Mouse (Mus musculus) left cerebral cortex, adult 18-20 months (tissue): ENCODE measurements around the gene Ripor1. TPM values are rescaled to one million over a fixed set of nuclear protein-coding genes. Genes with fewer than 3 reads are reported as not detected.

ENCODE experiments used
- DNase-seq, 2 experiments: peaks; one replicate each; pipeline ENCODE4 v3.0.0; 2021 to 2022; ENCODE audit warnings: low spot score in 2 of 2, mixed read lengths in 1 of 2
- total RNA-seq, 2 experiments: library from RNA; stranded (reverse); gene quantifications; 2 replicates each; pipeline ENCODE4 v1.2.3; 2021

Gene Ripor1
- total RNA-seq, 2 experiments from 2014 or later: 70.6 to 84.6 TPM

DNA sequence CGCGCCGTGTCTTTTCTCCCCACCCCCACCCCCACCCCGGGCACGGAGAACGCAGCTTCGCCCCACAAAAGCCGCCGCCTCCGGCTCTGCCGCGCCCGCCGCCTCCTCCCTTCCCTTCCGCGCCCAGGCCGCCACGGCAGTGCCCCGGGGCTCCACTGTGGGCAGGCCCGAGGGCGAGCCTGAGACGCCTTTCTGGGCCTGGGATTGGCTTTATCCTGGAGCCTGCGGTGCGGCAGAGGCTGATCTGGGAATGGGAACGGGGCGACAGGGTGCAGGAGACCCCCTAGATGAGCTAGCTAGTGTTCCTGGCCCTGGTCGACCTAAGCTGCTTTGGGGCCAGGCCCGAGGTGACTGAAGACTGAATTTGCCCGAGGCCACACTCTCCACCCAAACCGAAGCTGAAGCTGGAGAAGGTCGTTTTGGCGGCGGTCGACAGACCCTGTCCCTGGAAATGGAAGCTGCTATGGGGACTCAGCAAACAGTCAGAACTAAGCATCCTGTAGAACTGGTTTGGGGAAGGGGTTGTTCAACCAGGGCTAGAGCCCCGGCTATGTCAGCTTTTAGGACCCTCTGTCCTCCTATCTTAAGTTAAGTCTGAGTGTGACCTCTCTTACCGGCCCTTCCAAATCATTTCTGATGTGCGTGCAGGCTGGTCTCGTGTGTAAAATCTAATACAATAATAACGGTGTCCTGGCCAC lies 585 bp downstream of the Ripor1 start:
- no peak for DNase-seq

DNA sequence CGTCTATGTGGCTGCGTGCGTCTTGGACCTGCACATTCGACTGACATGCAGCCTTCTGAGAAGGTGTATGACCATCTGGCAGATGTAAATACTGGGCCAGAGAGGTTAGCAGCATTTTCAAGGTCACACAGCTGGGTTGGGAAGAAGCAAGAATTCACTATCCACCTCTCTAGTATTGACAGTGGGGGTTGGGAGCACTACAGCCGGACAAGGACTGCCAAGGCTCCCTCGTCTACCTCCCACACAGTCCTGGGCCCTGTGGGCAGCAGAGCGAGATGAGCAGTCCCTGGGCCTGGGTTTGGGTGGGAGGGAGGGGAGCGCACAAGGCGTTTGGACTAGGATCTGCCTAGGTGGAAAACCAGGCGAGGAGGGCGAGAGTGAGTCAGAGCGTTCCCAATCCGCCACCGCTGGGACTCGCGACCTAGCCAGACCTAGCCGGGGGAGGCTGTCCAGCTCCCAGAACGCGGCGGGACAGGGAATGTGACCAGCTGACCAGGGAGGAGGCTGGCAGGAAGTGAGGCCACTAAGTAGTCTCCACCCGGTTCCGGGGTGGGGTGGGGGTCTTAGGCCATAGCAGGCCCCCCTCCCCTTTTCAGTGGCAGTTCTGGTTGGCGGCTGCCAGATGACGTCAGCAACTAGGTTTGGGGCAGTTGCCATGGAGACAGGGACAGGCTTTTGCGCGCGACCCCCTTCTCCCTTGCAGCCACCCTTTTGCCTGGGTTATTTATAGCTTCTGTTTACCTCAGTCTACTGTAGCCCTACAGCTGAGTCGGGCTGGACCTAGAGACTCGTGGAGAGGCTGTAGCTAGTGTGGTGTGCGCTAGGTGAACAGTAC lies 1.4 kb downstream of the Ripor1 start:
- DNase-seq: peak; percentile 71 to 84

GRCm38 (mm10) chr8:105607062-105607461 lies 2.0 kb downstream of the Ripor1 start:
- no peak for DNase-seq

DNA sequence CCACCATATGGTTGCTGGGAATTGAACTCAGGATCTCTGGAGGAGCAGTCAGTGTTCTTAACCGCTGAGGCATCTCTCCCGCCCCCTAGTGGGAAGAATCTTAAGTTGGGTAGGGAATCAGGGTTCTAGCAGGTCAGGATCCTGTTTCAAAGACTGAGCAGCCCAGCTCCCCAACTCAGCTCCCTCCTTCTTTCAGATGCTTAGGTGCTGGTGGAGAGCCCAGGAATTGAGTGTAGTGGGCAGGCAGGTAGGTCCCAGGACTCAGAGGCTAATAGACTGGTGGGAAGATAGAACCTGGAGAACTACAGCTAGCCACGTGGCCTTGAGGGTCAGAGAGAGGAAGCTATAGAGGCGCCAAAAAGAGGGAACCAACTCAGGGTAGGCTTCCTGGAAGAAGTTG lies 2.6 kb downstream of the Ripor1 start:
- no peak for DNase-seq

- no peak for DNase-seq
Observed at GRCm38 (mm10) chr8:105609355-105609754, 4.3 kb downstream of the Ripor1 start.

DNA sequence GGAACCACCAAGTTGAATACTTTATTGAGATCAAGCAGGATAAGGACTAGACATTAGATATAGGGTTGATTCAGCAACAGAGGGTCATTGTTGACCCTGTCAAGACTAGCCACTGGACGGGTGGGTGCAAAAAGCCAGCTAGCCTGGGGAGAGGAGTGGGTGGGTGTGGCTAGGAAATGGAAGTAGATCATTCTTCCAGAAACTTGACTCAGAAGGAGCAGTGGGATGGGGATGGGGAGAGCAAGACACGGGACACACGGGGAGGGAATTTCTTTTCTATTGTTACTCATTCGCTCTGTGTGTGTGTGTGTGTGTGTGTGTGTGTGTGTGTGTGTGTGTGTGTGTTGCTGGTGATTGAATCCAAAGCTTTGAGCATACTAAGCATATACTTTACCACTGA lies 4.7 kb downstream of the Ripor1 start:
- DNase-seq: no peak

DNA sequence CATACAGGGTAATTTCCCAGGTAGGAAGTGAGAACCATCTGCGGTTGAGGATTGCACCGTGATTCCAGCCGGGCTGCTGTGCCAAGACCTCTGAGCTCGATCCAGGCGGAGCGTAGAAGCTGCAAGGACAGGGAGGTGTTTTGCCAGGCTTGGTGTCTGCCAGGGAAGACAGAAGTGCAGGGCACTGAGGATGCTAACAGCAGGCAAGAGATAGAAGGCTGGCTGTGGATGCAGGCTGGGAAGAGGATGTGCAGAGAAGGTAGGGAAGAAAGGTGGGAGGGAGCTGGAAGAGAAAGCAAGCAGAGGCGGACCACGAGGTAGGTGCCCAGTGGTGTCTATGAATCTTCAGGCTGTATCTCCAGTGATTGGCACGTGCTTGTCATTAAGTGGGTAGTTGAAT lies 6.8 kb downstream of the Ripor1 start:
- no peak for DNase-seq

DNA sequence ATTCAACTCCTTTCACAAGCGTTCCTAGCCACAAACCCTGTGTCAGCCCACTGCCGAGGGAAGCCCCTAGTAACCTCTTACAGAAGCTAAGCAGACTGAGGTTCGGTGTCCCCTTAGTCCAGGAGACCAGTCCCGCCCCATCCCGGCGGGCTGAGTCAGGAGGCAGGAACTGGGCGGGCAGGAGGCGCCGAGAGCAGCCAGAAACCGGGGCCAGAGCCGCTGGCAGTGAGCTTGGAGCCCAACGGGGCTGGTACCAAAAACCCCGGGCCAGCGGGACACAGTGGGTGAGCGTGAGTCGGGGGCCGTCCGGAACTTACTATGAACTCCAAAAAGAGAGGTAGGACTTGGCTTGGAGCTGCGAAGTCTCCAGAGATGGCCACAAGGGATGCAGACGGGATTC lies 8.0 kb downstream of the Ripor1 start:
- DNase-seq: no peak

- no peak for DNase-seq
Observed at GRCm38 (mm10) chr8:105613830-105614511, 8.9 kb downstream of the Ripor1 start.

DNA sequence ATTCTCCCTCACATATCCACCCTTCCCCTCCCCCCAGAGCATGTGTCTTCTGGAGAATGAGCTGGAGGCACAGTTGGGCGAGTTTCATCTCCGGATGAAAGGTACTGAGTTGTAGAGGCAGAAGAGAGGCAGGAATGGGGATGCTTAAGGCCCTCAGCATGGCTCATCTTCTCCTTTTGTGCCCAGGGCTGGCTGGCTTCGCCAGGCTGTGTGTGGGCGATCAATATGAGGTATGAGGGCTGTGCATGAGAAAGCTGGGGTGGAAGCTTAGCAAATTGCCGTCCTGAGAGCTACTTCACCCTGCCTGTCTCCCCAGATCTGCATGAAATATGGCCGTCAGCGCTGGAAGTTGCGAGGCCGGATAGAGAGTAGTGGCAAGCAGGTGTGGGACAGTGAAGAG lies 10.9 kb downstream of the Ripor1 start:
- peak in 1 of 2 experiments; percentile 73 for DNase-seq

GRCm38 (mm10) chr8:105617451-105618278 lies 12.6 kb downstream of the Ripor1 start:
- DNase-seq: no peak

- DNase-seq: no peak
Observed at GRCm38 (mm10) chr8:105618279-105618634, 13.2 kb downstream of the Ripor1 start.

DNA sequence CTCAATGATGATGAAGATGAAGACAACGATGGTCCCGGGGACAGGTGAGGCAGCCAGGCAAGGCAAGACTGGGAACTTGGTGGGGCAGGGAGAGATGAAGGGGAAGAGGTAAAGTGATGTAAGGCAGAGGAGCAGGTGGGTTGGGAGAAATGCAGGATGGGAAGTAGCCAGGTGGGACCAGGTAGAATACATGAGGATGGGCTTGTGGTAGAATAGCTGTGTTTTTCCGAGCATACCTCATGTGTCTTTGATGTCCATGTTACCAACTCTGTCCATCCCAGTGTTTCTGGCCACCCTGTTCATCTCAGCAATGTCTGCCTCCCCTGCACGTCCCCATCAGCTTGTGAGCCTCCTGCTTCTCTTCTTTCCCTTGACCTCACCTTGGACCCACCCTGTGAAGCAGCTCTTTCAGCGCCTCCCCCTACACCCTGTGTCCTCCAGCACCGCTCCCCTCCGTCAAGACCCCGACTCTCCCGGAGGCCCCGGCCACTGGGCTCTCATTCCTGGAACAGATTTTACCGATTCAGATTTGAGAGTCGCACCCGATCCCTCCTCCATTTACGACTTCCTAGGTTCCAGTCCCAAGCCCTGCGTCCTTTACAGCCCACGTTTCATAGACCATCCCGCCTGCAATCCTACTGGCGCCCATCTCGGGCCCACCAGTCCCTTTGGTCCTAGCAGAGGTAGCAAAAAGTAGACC lies 14.0 kb downstream of the Ripor1 start:
- no peak for DNase-seq

- DNase-seq: no peak
Observed at GRCm38 (mm10) chr8:105620211-105620610, 15.2 kb downstream of the Ripor1 start.

GRCm38 (mm10) chr8:105620946-105621720 lies 16.1 kb downstream of the Ripor1 start:
- no peak for DNase-seq

- no peak for DNase-seq
Observed at GRCm38 (mm10) chr8:105621841-105622240, 16.8 kb downstream of the Ripor1 start.

- peak; percentile 95 to 97 for DNase-seq
Observed at GRCm38 (mm10) chr8:105622421-105622920, 17.4 kb downstream of the Ripor1 start.

- DNase-seq: no peak
Observed at GRCm38 (mm10) chr8:105623118-105623517, 18.1 kb downstream of the Ripor1 start.

- no peak for DNase-seq
Observed at GRCm38 (mm10) chr8:105623679-105624245, 18.7 kb downstream of the Ripor1 start.
